Mouse (Mus musculus): Measurements from ENCODE around the gene Ogfr.

Ogfr gene

GRCm38 (mm10) chr2:180589123-180589831, at the start of gene Ogfr:
Ogfr (plus strand) TSS chr2:180589245.
- in situ Hi-C loops (cut with MboI; ENCODE audit: unreplicated experiment in 2 of 2) = loop anchor here in 1 of 2 experiments (25.0 kb wide), 2 partner anchors 552 to 677 kb away; partner anchors contain the start of genes Psma7 and Ss18l1

- in situ Hi-C loops (cut with MboI; ENCODE audit: unreplicated experiment in 2 of 2) = no loop called here
Observed at GRCm38 (mm10) chr2:180543675-180544074, 45.4 kb upstream of the Ogfr start.

GRCm38 (mm10) chr2:180545046-180545445, 44.0 kb upstream of the Ogfr start:
- in situ Hi-C loops (cut with MboI; ENCODE audit: unreplicated experiment in 2 of 2) = no loop called here

GRCm38 (mm10) chr2:180547384-180548106, 41.5 kb upstream of the Ogfr start:
- in situ Hi-C loops (cut with MboI; ENCODE audit: unreplicated experiment in 2 of 2) = no loop called here

GRCm38 (mm10) chr2:180552340-180552739, 36.7 kb upstream of the Ogfr start:
- in situ Hi-C loops (cut with MboI; ENCODE audit: unreplicated experiment in 2 of 2) = loop anchor here in 1 of 2 experiments (5.0 kb wide), 1 partner anchor 60 kb away; no protein-coding TSS in a partner anchor

GRCm38 (mm10) chr2:180555219-180555618, 33.8 kb upstream of the Ogfr start:
- in situ Hi-C loops (cut with MboI; ENCODE audit: unreplicated experiment in 2 of 2) = loop anchor here (5.0 kb wide), 3 partner anchors 83 to 273 kb away; no protein-coding TSS in a partner anchor

- in situ Hi-C loops (cut with MboI; ENCODE audit: unreplicated experiment in 2 of 2) = loop anchor here (5.0 kb wide), 3 partner anchors 84 to 274 kb away; no protein-coding TSS in a partner anchor
Observed at GRCm38 (mm10) chr2:180556470-180556869, 32.6 kb upstream of the Ogfr start.

- in situ Hi-C loops (cut with MboI; ENCODE audit: unreplicated experiment in 2 of 2) = loop anchor here in 1 of 2 experiments (10.0 kb wide), 1 partner anchor 195 kb away; no protein-coding TSS in a partner anchor
Observed at GRCm38 (mm10) chr2:180560245-180560644, 28.8 kb upstream of the Ogfr start.

GRCm38 (mm10) chr2:180562146-180562545, 26.9 kb upstream of the Ogfr start:
- in situ Hi-C loops (cut with MboI; ENCODE audit: unreplicated experiment in 2 of 2) = loop anchor here in 1 of 2 experiments (10.0 kb wide), 1 partner anchor 193 kb away; no protein-coding TSS in a partner anchor

GRCm38 (mm10) chr2:180563296-180563695, 25.7 kb upstream of the Ogfr start:
- in situ Hi-C loops (cut with MboI; ENCODE audit: unreplicated experiment in 2 of 2) = loop anchor here in 1 of 2 experiments (10.0 kb wide), 1 partner anchor 192 kb away; no protein-coding TSS in a partner anchor

- in situ Hi-C loops (cut with MboI; ENCODE audit: unreplicated experiment in 2 of 2) = loop anchor here in 1 of 2 experiments (10.0 kb wide), 1 partner anchor 191 kb away; no protein-coding TSS in a partner anchor
Observed at GRCm38 (mm10) chr2:180563841-180564240, 25.2 kb upstream of the Ogfr start.

GRCm38 (mm10) chr2:180566240-180566913, 22.7 kb upstream of the Ogfr start:
- in situ Hi-C loops (cut with MboI; ENCODE audit: unreplicated experiment in 2 of 2) = loop anchor here (5.0 to 10.0 kb wide), 2 partner anchors 188 to 216 kb away; no protein-coding TSS in a partner anchor

GRCm38 (mm10) chr2:180569028-180569643, 19.9 kb upstream of the Ogfr start:
- in situ Hi-C loops (cut with MboI; ENCODE audit: unreplicated experiment in 2 of 2) = loop anchor here (5.0 to 10.0 kb wide), 2 partner anchors 186 to 213 kb away; no protein-coding TSS in a partner anchor

- in situ Hi-C loops (cut with MboI; ENCODE audit: unreplicated experiment in 2 of 2) = loop anchor here (5.0 to 25.0 kb wide), 6 partner anchors 104 to 664 kb away; partner anchors contain the start of genes Cables2 (in 1 of the 2), Psma7 (in 1 of the 2) and Ss18l1 (in 1 of the 2)
Observed at GRCm38 (mm10) chr2:180576482-180576881, 12.6 kb upstream of the Ogfr start.

GRCm38 (mm10) chr2:180578686-180579085, 10.4 kb upstream of the Ogfr start:
- in situ Hi-C loops (cut with MboI; ENCODE audit: unreplicated experiment in 2 of 2) = loop anchor here (5.0 to 25.0 kb wide), 6 partner anchors 106 to 666 kb away; partner anchors contain the start of genes Cables2 (in 1 of the 2), Psma7 (in 1 of the 2) and Ss18l1 (in 1 of the 2)

- in situ Hi-C loops (cut with MboI; ENCODE audit: unreplicated experiment in 2 of 2) = loop anchor here (5.0 to 25.0 kb wide), 4 partner anchors 96 to 669 kb away; partner anchors contain the start of genes Psma7 (in 1 of the 2) and Ss18l1 (in 1 of the 2)
Observed at GRCm38 (mm10) chr2:180581002-180581401, 8.0 kb upstream of the Ogfr start, which contains the start of gene Mrgbp. Mrgbp (plus strand) TSS chr2:180581304.

- in situ Hi-C loops (cut with MboI; ENCODE audit: unreplicated experiment in 2 of 2) = loop anchor here (5.0 to 25.0 kb wide), 4 partner anchors 95 to 670 kb away; partner anchors contain the start of genes Psma7 (in 1 of the 2) and Ss18l1 (in 1 of the 2)
Observed at GRCm38 (mm10) chr2:180582481-180583153, 6.4 kb upstream of the Ogfr start.

- in situ Hi-C loops (cut with MboI; ENCODE audit: unreplicated experiment in 2 of 2) = loop anchor here (5.0 to 25.0 kb wide), 4 partner anchors 94 to 671 kb away; partner anchors contain the start of genes Psma7 (in 1 of the 2) and Ss18l1 (in 1 of the 2)
Observed at GRCm38 (mm10) chr2:180583154-180583507, 5.9 kb upstream of the Ogfr start.

- in situ Hi-C loops (cut with MboI; ENCODE audit: unreplicated experiment in 2 of 2) = loop anchor here in 1 of 2 experiments (25.0 kb wide), 2 partner anchors 551 to 676 kb away; partner anchors contain the start of genes Psma7 and Ss18l1
Observed at GRCm38 (mm10) chr2:180588736-180589122, 316 bp upstream of the Ogfr start.
